ENCODE assay signal across 20 mouse cellular contexts in the genomic region with DNA sequence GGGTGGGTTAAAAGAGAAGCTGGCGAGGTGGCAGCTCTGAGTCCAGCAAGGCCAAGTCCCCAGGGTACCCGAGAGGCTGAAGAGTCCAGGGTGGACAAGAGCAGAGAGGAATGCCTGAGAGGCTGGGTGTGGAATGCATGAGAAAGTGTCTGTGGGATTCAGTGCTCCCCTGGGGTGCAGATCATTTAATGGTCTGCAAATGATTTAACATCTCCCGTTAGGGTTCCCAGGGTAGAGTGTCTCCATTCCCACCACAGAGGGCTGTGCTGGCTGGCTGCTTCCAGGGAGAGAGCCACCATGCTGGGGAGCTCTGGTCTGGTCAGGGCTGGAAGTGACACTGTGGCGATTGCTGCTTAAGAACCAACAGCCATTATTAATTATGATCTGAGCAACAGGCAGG.
DNase-seq lines count a peak whose midpoint lies in the region; ATAC-seq lines count a peak whose summit lies in the region.
"Had no signal": no experiment of that assay in that cellular context is flagged by ENCODE, and none has a peak within 500 bp of the region (broad histone marks: within the 10 kb centered on the region; RNA-seq: fewer than 3 reads in every experiment).

No protein-coding gene starts in this region.

- H3K9me3 ChIP-seq in kidney, embryonic 16.5 days (ENCODE audit: low read length): no peaks in the 10 kb centered on the region
- no peaks in the 10 kb centered on the region for H3K9me3 ChIP-seq in neural tube, embryonic 11.5 days (ENCODE audit: control insufficient read depth, low read length)
- H3K9me3 ChIP-seq in neural tube, embryonic 15.5 days (replicated peaks): no peaks in the 10 kb centered on the region
- no peaks in the 10 kb centered on the region for H3K9me3 ChIP-seq in hindbrain, embryonic 14.5 days (ENCODE audit: control insufficient read depth, low read length)
- H3K9me3 ChIP-seq: forebrain, embryonic 15.5 days; heart, embryonic 15.5 days; hindbrain, embryonic 10.5 days; hindbrain, embryonic 15.5 days had no signal

- H3K27me3 ChIP-seq in kidney, embryonic 16.5 days (ENCODE audit: insufficient read depth, low read length): no peaks in the 10 kb centered on the region
- no peaks in the 10 kb centered on the region for H3K27me3 ChIP-seq in neural tube, embryonic 11.5 days (ENCODE audit: control insufficient read depth, insufficient read depth, low read length)
- no peaks in the 10 kb centered on the region for H3K27me3 ChIP-seq in neural tube, embryonic 15.5 days (replicated peaks)
- no peaks in the 10 kb centered on the region for H3K27me3 ChIP-seq in hindbrain, embryonic 14.5 days (ENCODE audit: control insufficient read depth, insufficient read depth, low read length)
- H3K27me3 ChIP-seq: forebrain, embryonic 15.5 days; heart, embryonic 15.5 days; hindbrain, embryonic 15.5 days had no signal

- H3K36me3 ChIP-seq in kidney, embryonic 16.5 days (ENCODE audit: insufficient read depth, low read length): no peaks in the 10 kb centered on the region
- H3K36me3 ChIP-seq in neural tube, embryonic 11.5 days (ENCODE audit: control insufficient read depth, insufficient read depth, low read length): no peaks in the 10 kb centered on the region
- H3K36me3 ChIP-seq in neural tube, embryonic 15.5 days: no peaks in the 10 kb centered on the region
- no peaks in the 10 kb centered on the region for H3K36me3 ChIP-seq in hindbrain, embryonic 14.5 days (replicated peaks; ENCODE audit: control insufficient read depth, insufficient read depth)
- H3K36me3 ChIP-seq: forebrain, embryonic 15.5 days; heart, embryonic 15.5 days; hindbrain, embryonic 10.5 days; hindbrain, embryonic 15.5 days had no signal

- ATAC-seq in kidney, embryonic 16.5 days (ENCODE audit: low FRiP score, low TSS enrichment): 0 out of 2 replicates have a peak, but pooled peaks have one; percentile 27
- no peak for ATAC-seq in neural tube, embryonic 11.5 days (ENCODE audit: insufficient read depth, low FRiP score, low TSS enrichment)
- no peak for ATAC-seq in neural tube, embryonic 15.5 days (ENCODE audit: low FRiP score)
- no peak for ATAC-seq in hindbrain, embryonic 14.5 days (ENCODE audit: low FRiP score)
- ATAC-seq: forebrain, embryonic 15.5 days had no signal

- H3K4me1 ChIP-seq in kidney, embryonic 16.5 days (ENCODE audit: insufficient read depth, low read length): peaks cover 4% of the 10 kb centered on the region; the same call in 1 of the 2 replicates
- H3K4me1 ChIP-seq in neural tube, embryonic 11.5 days (ENCODE audit: control insufficient read depth, insufficient read depth, low read length): no peaks in the 10 kb centered on the region
- peaks cover 7% of the 10 kb centered on the region; the same call in 1 of the 2 replicates for H3K4me1 ChIP-seq in neural tube, embryonic 15.5 days
- peaks cover 9% of the 10 kb centered on the region; the same call in 1 of the 2 replicates for H3K4me1 ChIP-seq in hindbrain, embryonic 14.5 days (replicated peaks; ENCODE audit: control insufficient read depth, insufficient read depth, low read length)
- H3K4me1 ChIP-seq: heart, embryonic 15.5 days had no signal

- no peak overlapping the region for H3K4me3 ChIP-seq in kidney, embryonic 16.5 days (ENCODE audit: low read length)
- H3K4me3 ChIP-seq in neural tube, embryonic 11.5 days (ENCODE audit: low read depth, low read length): no peak overlapping the region
- no peak overlapping the region for H3K4me3 ChIP-seq in neural tube, embryonic 15.5 days (replicated peaks)
- no peak overlapping the region for H3K4me3 ChIP-seq in hindbrain, embryonic 14.5 days (replicated peaks; ENCODE audit: low read length)
- H3K4me3 ChIP-seq: forebrain, embryonic 15.5 days; heart, embryonic 15.5 days; hindbrain, embryonic 10.5 days; hindbrain, embryonic 15.5 days had no signal

- DNase-seq in kidney, adult 9 months: no peak
- peak; percentile 24 for DNase-seq in neural tube, embryonic 11.5 days (ENCODE audit: low spot score)
- peak; percentile 52 for DNase-seq in Muller cell, postnatal 12 days (ENCODE audit: inconsistent ontology term)
- peak; percentile 16 for DNase-seq in ZHBTc4 (ENCODE audit: low read depth, low spot score)
- no peak for DNase-seq in hindbrain, embryonic 14.5 days (ENCODE audit: low spot score)
- DNase-seq: adrenal gland, adult 2 months; adrenal gland, postnatal 25 days; cerebellum, adult 18-20 months; cerebellum, adult 9-11 months; cerebellum, postnatal 36 days; gastrocnemius, postnatal 36 days; heart, adult 11 months; heart, postnatal 14 days had no signal

- H3K4me2 ChIP-seq in kidney, embryonic 16.5 days (replicated peaks; ENCODE audit: low read depth, low read length): no peak overlapping the region
- no peak overlapping the region for H3K4me2 ChIP-seq in neural tube, embryonic 11.5 days (ENCODE audit: low read depth)
- H3K4me2 ChIP-seq in neural tube, embryonic 15.5 days: no peak overlapping the region
- no peak overlapping the region for H3K4me2 ChIP-seq in hindbrain, embryonic 14.5 days (replicated peaks)
- H3K4me2 ChIP-seq: forebrain, embryonic 15.5 days; heart, embryonic 11.5 days; heart, embryonic 15.5 days; hindbrain, embryonic 15.5 days had no signal

- H3K9ac ChIP-seq in kidney, embryonic 16.5 days (replicated peaks; ENCODE audit: low read length): no peak overlapping the region
- H3K9ac ChIP-seq in neural tube, embryonic 11.5 days (ENCODE audit: low read length): no peak overlapping the region
- no peak overlapping the region for H3K9ac ChIP-seq in neural tube, embryonic 15.5 days (replicated peaks)
- no peak overlapping the region for H3K9ac ChIP-seq in hindbrain, embryonic 14.5 days
- H3K9ac ChIP-seq: forebrain, embryonic 15.5 days; heart, embryonic 15.5 days; hindbrain, embryonic 15.5 days had no signal

- no peak overlapping the region for H3K27ac ChIP-seq in kidney, embryonic 16.5 days (ENCODE audit: low read length)
- H3K27ac ChIP-seq in neural tube, embryonic 11.5 days (ENCODE audit: low read depth, low read length): no peak overlapping the region
- no peak overlapping the region for H3K27ac ChIP-seq in neural tube, embryonic 15.5 days (replicated peaks)
- H3K27ac ChIP-seq in hindbrain, embryonic 14.5 days: no peak overlapping the region
- H3K27ac ChIP-seq: forebrain, embryonic 15.5 days; heart, embryonic 15.5 days; hindbrain, embryonic 10.5 days; hindbrain, embryonic 15.5 days had no signal

- WGBS in kidney, embryonic 16.5 days: 27% methylated on average over 4 of the region's 4 CpGs
- 33% methylated on average over 4 of the region's 4 CpGs for WGBS in neural tube, embryonic 11.5 days
- 36% methylated on average over 4 of the region's 4 CpGs for WGBS in neural tube, embryonic 15.5 days
- 27% methylated on average over 4 of the region's 4 CpGs for WGBS in hindbrain, embryonic 14.5 days

Comparison
In these comparisons a context has a peak if more than half of its experiments do, and no peak if none do; other contexts are left out.
1. DNase-seq: peak in neural tube, embryonic 11.5 days (single experiment), Muller cell, postnatal 12 days (single experiment) and ZHBTc4 (single experiment); none in kidney, adult 9 months (single experiment) and hindbrain, embryonic 14.5 days (single experiment).